Mouse (Mus musculus) liver, embryonic 11.5 days (tissue): ENCODE results near the gene Zfp280b. TPM values are rescaled to one million over a fixed set of nuclear protein-coding genes. Genes with fewer than 3 reads are reported as not detected.
"Not testable (repeated sequence)": the region's sequence is repeated elsewhere in the genome, so short reads cannot be mapped to it uniquely, and the experiment has no call there.

Source experiments
- ATAC-seq: fragments of 200-750 bp; cut with Nextera tagmentation; replicated peaks from 2 replicates; pipeline ENCODE4 v1.8.0; 2017; ENCODE audit warnings: moderate number of reproducible peaks, mild to moderate bottlenecking, moderate TSS enrichment, moderate library complexity; ENCODE audit not compliant: low FRiP score
- DNase-seq: peaks from one replicate; pipeline ENCODE4 v3.0.0-alpha.2; 2017; ENCODE audit warnings: low spot score
- H3K27ac ChIP-seq: fragments of 300-500 bp; sonication (generic); 2 replicates; pipeline ENCODE4 v1.5.1; 2014; ENCODE audit warnings: mild to moderate bottlenecking, low read depth, low read length, control low read depth
- H3K27me3 ChIP-seq: fragments of 300-500 bp; sonication (generic); replicated peaks from 2 replicates; pipeline ENCODE4 v1.6.1; 2014; ENCODE audit warnings: low read length, mixed read lengths; ENCODE audit not compliant: control insufficient read depth, insufficient read depth
- H3K36me3 ChIP-seq: fragments of 300-500 bp; sonication (generic); 2 replicates; pipeline ENCODE4 v1.6.1; 2014; ENCODE audit warnings: mild to moderate bottlenecking, low read length, moderate library complexity, mixed read lengths; ENCODE audit not compliant: control insufficient read depth, insufficient read depth
- H3K4me1 ChIP-seq: fragments of 300-500 bp; sonication (generic); replicated peaks from 2 replicates; pipeline ENCODE4 v1.6.1; 2014; ENCODE audit warnings: low read length, mixed read lengths; ENCODE audit not compliant: control insufficient read depth, insufficient read depth
- H3K4me2 ChIP-seq: fragments of 300-500 bp; sonication (generic); 2 replicates; pipeline ENCODE4 v1.6.1; 2014; ENCODE audit warnings: mild to moderate bottlenecking, control low read depth, moderate library complexity
- H3K4me3 ChIP-seq: fragments of 300-500 bp; sonication (generic); 2 replicates; pipeline ENCODE4 v1.5.1; 2014; ENCODE audit warnings: low read depth, low read length, control low read depth
- H3K9ac ChIP-seq: fragments of 300-500 bp; sonication (generic); 2 replicates; pipeline ENCODE4 v1.6.1; 2014; ENCODE audit warnings: low read depth, low read length, control low read depth
- H3K9me3 ChIP-seq: fragments of 300-500 bp; sonication (generic); 2 replicates; pipeline ENCODE4 v1.6.1; 2016; ENCODE audit warnings: low read length, inconsistent platforms, mixed read lengths; ENCODE audit not compliant: control insufficient read depth
- WGBS: fragments of 180-500 bp; shearing (Covaris S2); extraction: QIAGEN DNeasy Blood & Tissue Kit; methylation state at CpG from one replicate; pipeline ENCODE4 v1.1.7; 2014; 5-methylcytosine and 5-hydroxymethylcytosine counted together
- polyA plus RNA-seq: library from polyadenylated mRNA; unstranded; fragments of >200 nt; fragmentation: Nextera tagmentation; extraction: Ambion mirVana; gene quantifications from 2 replicates; pipeline ENCODE4 v1.2.1, GENCODE M21; 2014

Zfp280b gene
- 31.2 and 32.9 TPM in 2 replicates for polyA plus RNA-seq

DNA sequence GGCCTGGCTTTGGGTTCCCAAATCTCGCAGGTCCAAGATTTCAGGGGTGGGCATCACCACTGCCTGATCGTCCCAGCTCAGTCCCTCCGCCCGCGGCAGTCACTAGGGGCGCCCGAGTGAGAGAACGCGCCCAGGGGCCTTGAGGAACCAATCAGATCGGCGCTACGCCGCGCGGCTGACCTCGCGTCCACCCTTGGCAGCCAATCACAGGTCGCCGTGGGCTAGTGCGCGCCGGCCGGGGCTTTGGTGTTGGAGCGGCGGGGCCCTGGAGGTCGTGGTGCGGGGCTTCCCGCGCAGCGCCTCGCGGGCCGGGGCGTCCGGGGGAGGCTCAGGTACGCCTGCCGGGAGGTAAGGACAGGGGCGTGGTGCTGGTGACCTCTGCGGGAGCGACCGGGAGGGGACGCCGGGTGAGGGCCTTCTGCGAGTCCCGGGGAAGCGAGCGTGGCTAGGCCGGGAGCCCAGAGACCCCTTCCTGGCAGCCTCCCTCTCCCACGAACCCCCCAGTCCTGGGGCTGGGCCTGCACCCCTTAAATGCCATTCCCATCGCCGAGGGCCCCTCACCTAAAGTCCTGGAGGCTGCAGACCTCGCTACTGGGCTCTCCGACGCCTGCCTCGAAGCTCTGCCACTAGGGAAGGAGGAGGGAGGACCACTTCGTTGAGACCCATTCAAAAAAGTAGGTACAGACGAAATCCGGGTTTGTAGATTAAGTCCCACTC, at the start of gene Zfp280b:
TSS of gene Zfp280b (plus strand) at position 249 of the 717 bp plus-strand sequence.
- Histone ChIP-seq H3K36me3 (no peaks in the 10 kb centered on the region; the same call in 1 of the 2 replicates), H3K27ac (peak within 1 kb of the TSS; percentile 79), H3K4me2 (peak within 1 kb of the TSS; percentile 71)

DNA sequence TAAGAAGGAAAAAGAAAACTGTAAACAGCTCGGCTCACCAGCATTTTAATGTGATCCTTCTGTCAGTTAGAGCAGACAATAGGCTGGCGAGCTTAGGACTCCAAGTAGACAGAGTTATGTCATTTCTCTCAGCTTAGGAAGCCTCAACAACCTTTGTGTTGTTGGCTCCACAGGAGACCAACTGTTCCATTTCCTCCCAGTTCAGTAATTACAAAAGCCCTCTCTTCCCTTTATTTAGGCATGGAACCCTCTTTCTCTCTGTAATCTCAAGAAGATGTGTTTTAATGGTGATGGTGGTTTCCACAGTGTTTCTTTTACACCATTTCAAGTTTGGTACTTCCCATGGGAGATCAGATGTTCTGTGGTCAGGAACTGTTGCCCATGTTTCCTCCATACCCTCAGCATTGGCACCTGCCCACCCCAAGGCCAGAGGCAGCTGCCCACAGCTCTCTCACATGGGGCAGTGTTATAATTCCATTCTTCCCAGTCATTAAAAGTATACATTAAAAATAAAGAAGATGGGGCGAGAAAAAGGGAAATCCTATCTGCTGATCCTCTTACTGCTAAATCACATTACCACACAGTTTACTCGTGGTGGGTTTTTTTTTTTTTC, 41.9 kb upstream of the Zfp280b start:
- WGBS: 70% methylated on average over 4 of the region's 4 CpGs
- no peaks in the 10 kb centered on the region for H3K27me3 ChIP-seq
- H3K4me1 ChIP-seq: no peaks in the 10 kb centered on the region
- no peak overlapping the region for H3K27ac ChIP-seq
- no peak overlapping the region for H3K4me3 ChIP-seq
- H3K9me3 ChIP-seq: no peaks in the 10 kb centered on the region
- H3K9ac ChIP-seq: no peak overlapping the region
- ATAC-seq (no peak), DNase-seq (no peak)
- H3K36me3 ChIP-seq: no peaks in the 10 kb centered on the region
- no peak overlapping the region for H3K4me2 ChIP-seq

More for the DNA sequence above, at the start of gene Zfp280b:
- Histone ChIP-seq H3K4me3 (peak within 1 kb of the TSS; percentile 92), H3K9ac (peak within 1 kb of the TSS; percentile 98), H3K27me3 (no peaks in the 10 kb centered on the region), H3K4me1 (peaks cover 9% of the 10 kb centered on the region), H3K9me3 (no peaks in the 10 kb centered on the region)
- under 1% methylated on average over 52 of the region's 58 CpGs for WGBS
- peak; percentile 94 for DNase-seq
- peak; percentile 98 for ATAC-seq

DNA sequence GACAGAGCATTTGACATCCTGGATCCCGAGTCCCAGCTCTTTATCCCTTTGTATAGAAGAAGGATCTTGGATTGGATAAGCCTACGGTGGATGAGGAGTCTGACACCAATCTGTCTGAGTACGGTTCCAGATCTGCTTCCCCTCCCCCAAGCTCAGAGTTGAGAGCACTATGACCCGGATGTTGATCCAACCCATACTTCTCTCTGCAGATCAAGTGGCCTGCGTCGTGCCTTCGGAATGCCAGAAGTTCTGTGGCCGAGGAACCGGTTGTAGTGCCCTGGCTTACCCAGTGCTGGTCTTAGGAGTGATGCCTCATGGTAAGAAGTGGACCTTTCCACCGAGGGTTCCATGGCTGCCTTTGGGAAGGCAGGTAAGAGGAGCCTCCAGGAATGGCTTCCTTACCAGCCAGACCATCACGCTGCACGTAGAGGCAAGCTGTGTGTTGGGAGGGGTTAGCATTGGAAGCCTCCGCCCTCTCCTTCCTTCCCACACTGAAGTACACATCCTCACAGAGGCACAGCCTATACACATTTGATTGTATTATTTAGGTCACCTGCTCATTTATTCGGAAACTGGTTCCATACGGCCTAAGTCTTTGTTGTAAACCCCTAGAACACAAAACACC, 38.7 kb upstream of the Zfp280b start:
- 80% methylated on average over 15 of the region's 15 CpGs for WGBS
- DNase-seq: no peak

DNA sequence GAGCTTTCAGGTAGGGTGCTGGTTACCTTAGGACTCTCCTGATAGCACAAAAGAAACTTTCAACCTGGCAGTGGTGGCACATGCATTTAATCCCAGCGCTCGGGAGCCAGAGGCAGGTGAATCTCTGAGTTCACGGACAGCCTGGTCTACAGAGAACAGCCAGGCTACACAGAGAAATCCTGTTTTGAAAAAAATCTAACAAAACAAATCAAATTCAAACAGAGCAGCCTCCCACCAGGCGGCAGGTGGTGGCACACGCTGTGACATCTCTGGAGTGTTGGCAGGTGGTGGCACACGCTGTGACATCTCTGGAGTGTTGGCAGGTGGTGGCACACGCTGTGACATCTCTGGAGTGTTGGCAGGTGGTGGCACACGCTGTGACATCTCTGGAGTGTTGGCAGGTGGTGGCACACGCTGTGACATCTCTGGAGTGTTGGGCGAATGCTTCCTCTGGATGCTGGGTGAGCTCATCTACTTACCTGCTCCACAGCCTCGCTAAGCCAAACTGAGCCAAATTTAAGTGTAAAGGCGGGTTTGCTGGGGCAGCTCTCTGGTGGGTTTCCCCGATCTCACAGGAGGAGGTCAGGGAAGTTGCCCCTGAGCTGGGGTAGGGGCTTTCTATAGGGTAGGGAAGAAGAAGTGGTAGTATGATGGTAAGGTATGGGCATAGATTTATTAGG, 37.8 kb upstream of the Zfp280b start:
- H3K4me1 ChIP-seq, H3K27me3 ChIP-seq, H3K9me3 ChIP-seq, DNase-seq, H3K9ac ChIP-seq, H3K27ac ChIP-seq, H3K36me3 ChIP-seq, H3K4me2 ChIP-seq, H3K4me3 ChIP-seq, ATAC-seq: not testable (repeated sequence)
- WGBS: 76% methylated on average over 12 of the region's 13 CpGs

More for the DNA sequence above, 38.7 kb upstream of the Zfp280b start:
- Histone ChIP-seq H3K4me3 (no peak overlapping the region), H3K4me2 (no peak overlapping the region), H3K36me3 (no peaks in the 10 kb centered on the region), H3K4me1 (no peaks in the 10 kb centered on the region), H3K9me3 (no peaks in the 10 kb centered on the region), H3K27me3 (no peaks in the 10 kb centered on the region), H3K27ac (no peak overlapping the region), H3K9ac (no peak overlapping the region)
- ATAC-seq: no peak

DNA sequence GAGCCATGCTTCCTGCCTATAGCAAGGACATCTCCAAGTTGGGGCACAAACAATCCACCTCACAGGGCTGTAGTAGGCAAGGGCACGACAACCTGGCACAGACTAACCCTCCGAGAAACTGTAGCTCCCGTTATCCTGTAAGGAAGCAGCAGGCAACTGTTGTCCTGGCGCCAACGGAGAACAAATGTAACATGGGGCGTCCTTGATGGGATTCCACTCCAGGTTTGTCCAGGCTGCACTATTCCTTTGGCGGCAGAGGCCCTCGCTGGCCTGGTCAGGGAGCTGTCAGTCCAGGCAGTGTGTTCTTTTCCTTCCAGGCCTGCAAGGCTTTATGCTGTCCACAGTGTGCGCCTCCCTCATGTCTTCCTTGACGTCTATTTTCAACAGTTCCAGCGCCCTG, 37.0 kb upstream of the Zfp280b start:
- no peaks in the 10 kb centered on the region for H3K4me1 ChIP-seq

DNA sequence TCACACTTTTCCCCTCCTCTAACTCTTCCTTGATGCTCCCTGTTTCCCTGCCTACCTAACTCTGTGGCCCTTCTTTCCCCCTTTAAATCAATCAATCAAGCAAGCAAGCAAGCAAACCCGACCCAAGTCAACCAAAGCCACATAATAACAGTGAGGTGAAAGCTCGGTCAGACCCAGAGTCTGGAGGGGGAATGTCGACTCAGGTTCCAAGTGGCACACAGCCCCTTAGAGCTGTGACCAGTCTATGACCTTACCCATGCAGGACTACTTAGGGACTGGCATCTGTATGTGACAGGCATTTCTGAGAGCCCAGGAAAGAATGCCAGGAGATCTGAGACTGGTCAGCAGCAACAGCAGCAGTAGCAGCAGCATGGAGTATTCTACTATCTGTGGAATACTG, 36.1 kb upstream of the Zfp280b start:
- Histone ChIP-seq H3K9ac (no peak overlapping the region), H3K36me3 (no peaks in the 10 kb centered on the region), H3K27me3 (no peaks in the 10 kb centered on the region), H3K27ac (no peak overlapping the region), H3K4me2 (no peak overlapping the region), H3K9me3 (no peaks in the 10 kb centered on the region), H3K4me3 (no peak overlapping the region), H3K4me1 (no peaks in the 10 kb centered on the region)
- WGBS: 43% methylated on average over 3 of the region's 3 CpGs
- ATAC-seq: no peak
- DNase-seq: no peak

More for the DNA sequence above, 37.0 kb upstream of the Zfp280b start:
- WGBS: 84% methylated on average over 11 of the region's 11 CpGs
- Histone ChIP-seq H3K27ac (no peak overlapping the region), H3K4me2 (no peak overlapping the region), H3K36me3 (no peaks in the 10 kb centered on the region), H3K9ac (no peak overlapping the region), H3K9me3 (no peaks in the 10 kb centered on the region), H3K27me3 (no peaks in the 10 kb centered on the region), H3K4me3 (no peak overlapping the region)
- no peak for ATAC-seq
- DNase-seq: no peak

DNA sequence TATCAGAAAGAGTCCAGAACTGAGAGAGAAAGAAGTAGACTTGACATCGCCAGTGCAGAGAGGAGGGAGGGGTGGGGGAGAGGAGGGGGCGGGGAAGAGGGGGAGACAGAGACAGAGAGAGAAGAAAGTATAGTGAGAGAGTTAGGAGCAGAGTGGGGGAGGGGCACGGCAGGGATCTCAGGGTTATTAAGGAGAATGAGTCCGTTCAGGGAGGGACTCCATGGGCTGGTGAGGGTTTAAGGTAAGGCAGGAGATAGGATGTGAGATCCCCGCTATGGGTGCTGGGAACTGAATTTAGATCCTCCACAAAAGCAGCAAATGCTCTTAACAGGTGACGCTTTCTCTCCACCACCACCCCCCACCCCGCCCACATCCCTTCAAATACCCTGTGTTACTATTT, 31.3 kb upstream of the Zfp280b start:
- H3K9ac ChIP-seq: no peak overlapping the region
- WGBS: 34% methylated on average over 7 of the region's 7 CpGs
- H3K4me2 ChIP-seq: no peak overlapping the region

DNA sequence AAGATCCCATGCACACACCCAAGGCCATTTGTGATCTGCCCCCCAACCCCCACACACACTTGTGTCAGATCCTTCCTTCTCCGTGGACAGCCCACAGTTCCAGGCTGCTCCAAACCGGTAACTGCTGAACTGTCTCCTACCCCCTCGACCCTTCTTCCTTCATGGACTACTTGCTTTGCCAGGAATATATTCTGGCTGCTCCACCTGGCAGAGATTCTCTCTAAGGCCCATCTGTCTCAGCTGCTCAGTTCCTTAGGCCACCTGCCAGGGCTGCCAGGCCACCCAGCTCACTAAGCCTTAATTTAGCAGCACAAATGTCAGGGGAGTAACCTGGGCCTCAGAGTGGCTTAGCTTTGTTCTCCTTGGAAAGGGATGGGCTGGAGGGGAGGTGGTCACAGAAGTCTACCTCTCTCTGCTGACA, 30.3 kb upstream of the Zfp280b start:
- 41% methylated on average over 3 of the region's 3 CpGs for WGBS

More for the DNA sequence above, 31.3 kb upstream of the Zfp280b start:
- no peaks in the 10 kb centered on the region for H3K27me3 ChIP-seq
- DNase-seq: no peak
- no peak overlapping the region for H3K27ac ChIP-seq
- no peaks in the 10 kb centered on the region for H3K4me1 ChIP-seq
- no peak overlapping the region for H3K4me3 ChIP-seq
- H3K9me3 ChIP-seq: no peaks in the 10 kb centered on the region
- no peaks in the 10 kb centered on the region for H3K36me3 ChIP-seq
- no peak for ATAC-seq

More for the DNA sequence above, 30.3 kb upstream of the Zfp280b start:
- DNase-seq (no peak), ATAC-seq (no peak)
- H3K27ac ChIP-seq: no peak overlapping the region
- H3K9ac ChIP-seq: no peak overlapping the region
- H3K4me3 ChIP-seq: no peak overlapping the region
- H3K36me3 ChIP-seq: no peaks in the 10 kb centered on the region
- H3K4me2 ChIP-seq: no peak overlapping the region
- H3K27me3 ChIP-seq: no peaks in the 10 kb centered on the region
- H3K4me1 ChIP-seq: no peaks in the 10 kb centered on the region
- H3K9me3 ChIP-seq: no peaks in the 10 kb centered on the region
